Mouse (Mus musculus): Measurements from ENCODE around the gene Scube1.

The Scube1 gene

GRCm38 (mm10) chr15:83665993-83666392 lies 58.8 kb downstream of the Scube1 start:
- no peak for DNase-seq (ENCODE audit: low spot score in 2 of 2)

DNA sequence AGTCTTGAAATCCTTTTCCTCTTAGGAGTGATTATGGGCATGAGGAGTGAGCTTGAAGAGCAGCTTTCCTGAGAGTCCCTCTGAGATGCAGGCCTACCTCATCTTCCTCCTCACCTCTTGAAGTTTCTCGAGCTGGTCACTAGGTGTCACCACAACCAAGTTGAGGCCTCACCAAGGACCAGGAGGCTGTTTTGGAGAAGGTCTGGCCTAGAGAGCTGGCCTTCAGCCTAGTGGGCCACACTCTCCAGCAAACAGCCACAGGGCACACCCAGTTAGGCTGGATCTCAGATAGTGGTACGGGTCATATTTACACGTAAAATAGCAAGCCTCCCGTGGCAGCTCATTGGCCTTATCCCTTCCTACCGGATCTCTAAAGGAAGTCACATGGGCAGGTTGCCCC lies 60.1 kb downstream of the Scube1 start:
- DNase-seq (ENCODE audit: low spot score in 2 of 2), result no peak

DNA sequence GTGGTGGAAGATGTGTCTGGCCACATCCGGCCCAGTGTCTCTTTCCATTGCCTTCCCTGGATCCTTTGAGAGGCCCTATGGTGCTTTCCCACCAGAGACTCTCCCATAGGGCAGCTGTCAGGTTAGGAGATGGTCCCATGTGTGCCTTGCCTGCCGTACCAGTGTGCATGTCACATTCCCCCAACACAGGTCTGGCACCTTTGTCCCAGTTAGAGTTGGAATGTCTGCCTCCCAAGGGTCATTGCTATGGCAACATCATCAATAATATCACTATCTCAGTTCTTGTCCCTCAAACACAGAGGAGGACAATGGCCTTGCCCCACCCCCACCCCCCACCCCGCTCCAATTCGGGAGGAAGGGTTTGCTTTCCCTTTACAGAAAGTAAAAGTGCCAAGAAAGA lies 61.8 kb downstream of the Scube1 start:
- DNase-seq (ENCODE audit: low spot score in 2 of 2), result no peak

- no peak for DNase-seq (ENCODE audit: low spot score in 2 of 2)
These were observed 62.7 kb downstream of the Scube1 start for GRCm38 (mm10) chr15:83662106-83662505.

DNA sequence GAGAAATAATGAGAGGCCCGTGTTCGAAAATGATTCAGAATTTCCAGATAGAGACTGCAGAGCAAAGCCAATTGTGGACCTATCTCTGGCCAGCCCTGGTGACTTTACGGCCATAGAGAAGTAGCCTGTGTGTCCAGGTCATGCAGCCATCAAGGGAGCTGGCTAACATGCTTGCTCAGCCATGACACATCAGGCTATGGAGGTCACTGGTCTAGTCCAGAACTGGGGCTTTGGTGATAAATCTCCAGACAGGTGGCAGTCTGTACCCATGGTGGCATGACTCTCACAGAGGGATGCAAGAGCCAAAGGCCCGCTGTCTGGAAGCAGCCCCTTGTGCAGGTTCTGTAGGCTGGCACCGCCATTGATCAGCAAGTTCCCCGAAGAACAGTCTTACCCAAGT lies 82.3 kb downstream of the Scube1 start:
- no peak for DNase-seq (ENCODE audit: low spot score in 2 of 2)

GRCm38 (mm10) chr15:83640208-83640607 lies 84.6 kb downstream of the Scube1 start:
- DNase-seq (ENCODE audit: low spot score in 2 of 2), result no peak

DNA sequence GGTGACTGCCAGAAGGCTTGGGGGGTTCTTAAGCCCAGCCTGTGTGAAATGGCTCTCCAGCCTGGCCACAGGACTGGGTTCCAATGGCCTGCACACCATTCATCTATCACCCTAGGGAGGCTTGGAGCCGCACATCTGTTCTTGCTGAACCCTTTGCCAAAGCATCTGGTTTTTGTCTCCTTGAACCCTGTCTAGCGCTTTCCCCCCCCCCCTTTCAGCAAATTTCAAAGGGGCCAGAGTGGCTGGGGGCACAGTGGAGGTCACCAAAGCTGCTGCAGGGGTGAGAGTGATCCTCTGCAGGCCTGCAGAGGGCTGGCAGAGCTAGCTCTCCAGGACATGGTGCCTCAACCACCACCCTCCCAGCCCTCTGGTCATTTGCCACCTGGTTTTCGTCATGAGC lies 85.7 kb downstream of the Scube1 start:
- DNase-seq (ENCODE audit: low spot score in 2 of 2), result no peak

GRCm38 (mm10) chr15:83638196-83638899 lies 86.5 kb downstream of the Scube1 start:
- no peak for DNase-seq (ENCODE audit: low spot score in 2 of 2)

DNA sequence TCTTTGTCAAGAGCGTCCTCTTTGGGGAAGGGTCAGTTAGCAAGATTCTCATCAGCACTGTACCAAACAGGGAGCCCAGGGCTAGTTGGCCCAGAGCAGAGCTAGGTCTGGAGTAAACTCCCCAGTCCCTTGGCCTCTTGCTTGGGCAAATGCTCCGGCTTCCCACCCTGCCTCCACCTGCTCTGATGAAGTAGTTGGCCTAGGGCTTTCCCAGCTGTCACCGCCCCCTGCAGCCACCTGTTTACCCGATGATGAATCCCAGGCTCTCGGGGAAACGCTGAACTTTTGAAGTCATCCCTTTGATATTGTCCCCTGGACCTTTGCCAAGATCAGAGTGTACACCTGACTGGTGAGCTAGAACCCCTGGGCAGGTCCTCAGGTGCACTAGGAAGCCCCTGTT lies 88.1 kb downstream of the Scube1 start:
- no peak for DNase-seq (ENCODE audit: low spot score in 2 of 2)

- no peak for DNase-seq (ENCODE audit: low spot score in 2 of 2)
These were observed 89.6 kb downstream of the Scube1 start for GRCm38 (mm10) chr15:83635251-83635650.

GRCm38 (mm10) chr15:83634076-83634475 lies 90.7 kb downstream of the Scube1 start:
- DNase-seq (ENCODE audit: low spot score in 2 of 2), result no peak

DNA sequence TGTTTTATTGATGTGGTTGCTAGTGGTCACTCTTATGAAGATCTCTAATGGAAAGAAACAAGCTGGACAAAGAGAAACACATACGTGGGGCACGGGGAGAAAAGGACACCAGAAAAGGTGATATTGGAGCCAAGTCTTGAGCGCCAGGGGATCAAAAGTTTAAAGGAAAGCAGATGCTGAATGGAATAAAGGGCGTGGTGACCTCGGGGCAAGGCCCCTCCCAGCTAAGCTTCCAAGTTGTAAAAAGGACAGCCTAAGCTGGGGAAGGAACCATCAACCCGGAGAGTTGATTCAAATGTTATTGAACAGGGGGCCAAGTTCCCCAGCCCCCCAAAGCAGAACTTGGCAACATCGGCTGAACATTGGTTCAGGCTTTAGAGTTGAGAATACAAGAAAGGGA lies 93.8 kb downstream of the Scube1 start:
- DNase-seq (ENCODE audit: low spot score in 2 of 2), result no peak

DNA sequence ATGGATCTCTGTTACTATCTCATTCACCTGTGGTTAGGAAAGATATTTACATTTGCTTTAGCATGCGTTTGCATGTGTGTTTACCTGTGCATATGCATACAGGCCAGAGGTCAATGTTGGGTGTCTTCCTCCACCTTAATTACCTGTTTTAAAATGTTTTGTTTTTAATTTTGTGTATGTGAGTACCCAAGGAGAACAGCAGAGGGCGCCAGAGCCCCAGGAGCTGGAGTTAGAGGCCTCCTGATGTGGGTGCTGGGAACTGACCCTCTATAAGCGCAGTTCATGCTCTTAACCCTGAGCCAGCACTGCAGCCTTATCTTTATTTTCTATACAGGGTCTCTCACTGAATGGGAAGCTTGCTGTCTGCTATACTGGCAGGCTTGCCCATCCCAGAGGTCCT lies 95.1 kb downstream of the Scube1 start:
- no peak for DNase-seq (ENCODE audit: low spot score in 2 of 2)

DNA sequence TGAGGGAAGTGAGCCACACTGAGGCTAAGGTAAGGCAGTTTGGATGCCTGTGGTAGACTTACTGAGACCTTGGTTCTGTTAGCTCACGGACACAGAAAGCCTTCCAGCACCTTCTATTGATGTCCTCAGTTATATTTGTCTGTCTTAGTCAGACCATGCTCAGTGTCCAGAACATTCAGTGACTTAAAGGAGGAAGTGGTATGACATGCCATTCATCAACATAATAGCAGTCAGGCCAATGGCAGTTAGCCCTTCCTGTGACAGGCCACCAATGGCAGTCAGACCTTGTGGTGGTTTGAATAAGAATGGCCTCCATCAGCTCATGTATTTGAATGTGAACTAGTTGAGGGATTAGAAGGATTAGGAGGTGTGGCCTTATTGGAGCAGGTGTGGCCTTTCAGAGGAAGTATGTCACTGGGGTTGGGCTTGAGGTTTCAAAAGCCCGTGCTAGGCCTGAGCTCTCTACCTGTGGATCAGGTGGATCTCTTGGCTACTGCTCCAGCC lies 98.6 kb downstream of the Scube1 start:
- no peak for DNase-seq (ENCODE audit: low spot score in 2 of 2)

- no peak for DNase-seq (ENCODE audit: low spot score in 2 of 2)
These were observed 109.6 kb downstream of the Scube1 start for GRCm38 (mm10) chr15:83615245-83615644.

GRCm38 (mm10) chr15:83607115-83607802 lies 117.6 kb downstream of the Scube1 start:
- DNase-seq (ENCODE audit: low spot score in 2 of 2), result peak; percentile 82 to 92

DNA sequence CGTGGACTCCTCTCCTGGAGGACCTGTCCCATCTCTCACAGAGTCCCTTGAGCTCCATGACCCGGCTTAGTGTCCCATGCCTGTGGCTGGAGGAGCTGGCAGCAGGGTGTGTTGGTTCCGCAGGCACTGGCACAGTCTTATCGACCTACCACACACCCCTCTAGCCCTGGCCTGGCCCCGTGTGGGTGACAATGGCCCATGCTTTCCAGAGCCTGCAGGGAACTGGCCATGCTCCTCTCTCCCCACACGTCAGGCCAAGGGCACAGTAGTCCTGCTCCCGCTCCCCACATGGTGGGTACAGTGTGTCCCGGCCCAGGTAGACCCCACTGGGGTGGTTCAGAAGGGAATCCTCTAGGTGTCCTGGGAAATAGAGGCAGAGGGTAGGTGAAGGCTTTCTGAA lies 118.1 kb downstream of the Scube1 start:
- DNase-seq (ENCODE audit: low spot score in 2 of 2), result peak; percentile 78 to 83

DNA sequence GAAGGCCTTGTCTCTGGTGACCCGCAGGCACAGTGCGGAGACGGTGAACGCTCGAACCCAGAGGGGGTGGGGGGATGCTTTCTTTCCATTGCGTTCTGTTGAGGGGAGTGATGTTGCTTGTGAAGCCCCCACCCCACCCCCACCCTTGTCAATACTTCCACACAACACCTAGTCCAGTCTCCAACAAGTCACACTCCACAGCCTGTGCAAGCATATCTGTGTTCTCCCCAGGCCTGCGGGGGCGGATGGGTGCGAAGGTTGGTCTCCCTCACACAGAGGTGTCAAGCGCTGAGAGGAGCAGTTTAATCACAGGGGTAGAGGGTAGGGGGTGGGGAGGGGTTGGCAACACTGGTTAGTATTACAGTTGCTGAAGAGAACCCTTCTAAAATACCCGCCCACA lies 118.6 kb downstream of the Scube1 start:
- DNase-seq (ENCODE audit: low spot score in 2 of 2), result no peak

- no peak for DNase-seq (ENCODE audit: low spot score in 2 of 2)
These were observed 121.4 kb downstream of the Scube1 start for GRCm38 (mm10) chr15:83603426-83603825.

DNA sequence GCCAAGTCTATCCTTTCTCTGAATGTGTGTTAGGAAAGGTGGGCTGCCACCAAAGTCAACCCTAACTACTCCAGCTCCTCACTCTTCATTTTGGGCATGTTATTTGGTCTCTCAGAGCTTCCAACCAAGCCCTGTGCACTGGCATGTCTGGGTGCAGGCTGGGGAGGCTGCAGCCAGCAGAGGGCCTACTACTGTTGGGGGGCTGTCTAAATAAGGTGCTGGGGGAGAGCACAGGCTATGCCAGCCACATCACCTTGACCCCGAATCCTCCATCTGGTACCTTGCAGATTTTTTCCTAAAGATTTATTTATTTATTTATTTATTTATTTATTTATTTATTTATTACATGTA lies 121.8 kb downstream of the Scube1 start:
- peak in 1 of 2 experiments; percentile 66 for DNase-seq (ENCODE audit: low spot score in 2 of 2)

DNA sequence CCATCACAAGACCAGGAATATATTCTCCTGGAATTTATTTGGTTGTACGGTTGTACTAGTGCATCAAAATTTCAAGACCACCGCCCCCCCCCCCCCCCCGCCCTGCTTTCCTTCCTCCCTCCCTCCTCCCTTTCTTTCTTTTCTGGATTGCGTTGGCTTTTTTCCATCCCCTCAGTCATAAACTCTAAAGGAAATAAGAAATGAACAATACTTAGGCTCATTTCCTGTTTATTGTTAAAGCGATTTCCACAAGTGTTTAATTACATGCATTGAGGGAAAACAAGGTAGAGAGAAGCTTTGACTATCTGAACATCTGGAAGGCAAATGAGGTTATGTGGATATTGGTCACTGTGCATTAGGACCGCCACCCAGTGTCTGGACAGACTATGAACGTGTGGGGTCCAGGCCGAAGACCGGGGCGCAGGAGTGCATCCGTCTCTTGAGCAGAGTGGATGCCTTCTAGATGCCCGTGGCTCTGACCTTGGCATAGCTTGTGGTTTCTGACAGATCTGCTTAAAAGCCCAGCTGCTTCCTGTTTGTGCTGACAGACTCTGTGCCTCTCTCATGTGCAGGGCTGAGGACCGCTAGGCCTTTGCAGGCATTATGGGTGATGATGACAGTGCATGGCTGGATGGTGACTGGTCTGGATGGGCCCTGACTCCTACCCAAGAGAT lies 122.3 kb downstream of the Scube1 start:
- DNase-seq (ENCODE audit: low spot score in 2 of 2), result peak; percentile 55 to 75

GRCm38 (mm10) chr15:83601185-83601584 lies 123.6 kb downstream of the Scube1 start:
- DNase-seq (ENCODE audit: low spot score in 2 of 2), result no peak

- DNase-seq (ENCODE audit: low spot score in 2 of 2), result no peak
These were observed 128.0 kb downstream of the Scube1 start for GRCm38 (mm10) chr15:83596833-83597232.
